Mouse (Mus musculus): ENCODE data around the gene Nadk.

GRCm38 (mm10) chr4:155582279-155582905 is 20.2 kb downstream of the Nadk start:
- TF ChIP-seq CTCF (IDR thresholded peaks at IDR 0.05; ENCODE audit: control insufficient read depth, insufficient read depth, insufficient replicate concordance, low read depth, low read length) (no peak), POLR2A (IDR thresholded peaks at IDR 0.05; ENCODE audit: control insufficient read depth, low read depth, low read length) (no peak)
